Mouse (Mus musculus): ENCODE data around the gene Atp10a. TPM values are rescaled to one million over a fixed set of nuclear protein-coding genes. Genes with fewer than 3 reads are reported as not detected.

Atp10a gene
- total RNA-seq, 1 experiment from 2014 or later, result 67.1 TPM

DNA sequence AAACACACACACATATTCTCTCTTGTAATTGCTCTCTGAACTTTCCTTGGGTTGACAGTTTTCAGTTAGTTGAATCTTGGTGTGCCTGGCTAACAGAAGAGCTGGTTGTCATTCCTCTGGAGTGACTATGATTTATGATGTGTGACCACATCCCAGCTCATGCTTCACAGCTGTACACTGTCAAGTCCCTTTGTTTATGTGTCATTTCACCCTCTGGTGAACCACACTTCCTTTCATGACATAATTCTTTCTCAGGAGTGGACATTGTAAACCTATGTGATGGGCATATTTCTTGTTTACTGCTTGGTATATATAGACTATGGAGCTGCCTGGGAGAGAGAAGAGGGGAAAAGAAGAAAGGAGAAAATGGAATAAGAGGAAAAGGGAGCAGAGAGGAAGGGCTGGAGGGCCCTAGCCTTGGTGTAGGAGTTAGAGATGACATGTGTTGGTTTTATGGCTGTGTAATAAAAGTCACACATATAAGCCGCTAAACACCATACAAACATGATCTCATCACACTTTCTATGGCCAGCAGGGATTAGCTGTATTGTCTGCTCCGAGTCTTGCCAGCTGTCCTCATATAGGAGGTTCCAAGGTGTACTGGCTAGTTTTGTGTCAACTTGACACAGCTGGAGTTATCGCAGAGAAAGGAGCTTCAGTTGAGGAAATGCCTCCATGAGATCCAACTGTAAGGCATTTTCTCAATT is 81.0 kb downstream of the Atp10a start:
- DNase-seq, result no peak

DNA sequence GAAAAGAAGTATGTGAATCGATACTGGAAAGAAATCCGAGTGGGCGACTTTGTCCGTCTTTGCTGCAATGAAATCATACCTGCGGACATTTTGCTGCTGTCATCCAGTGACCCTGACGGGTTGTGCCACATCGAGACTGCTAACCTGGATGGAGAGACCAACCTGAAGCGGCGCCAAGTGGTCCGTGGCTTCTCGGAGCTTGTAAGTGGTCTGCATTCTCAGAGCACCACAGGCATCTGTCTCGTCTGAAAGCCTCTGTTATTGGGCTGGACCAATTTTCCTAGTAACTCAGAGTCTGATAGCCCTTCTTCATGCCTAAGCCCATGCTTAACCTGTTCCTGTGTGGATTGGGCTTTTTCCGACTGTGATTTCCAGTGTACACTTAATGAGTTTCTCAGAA is 84.2 kb downstream of the Atp10a start:
- no peak for DNase-seq

DNA sequence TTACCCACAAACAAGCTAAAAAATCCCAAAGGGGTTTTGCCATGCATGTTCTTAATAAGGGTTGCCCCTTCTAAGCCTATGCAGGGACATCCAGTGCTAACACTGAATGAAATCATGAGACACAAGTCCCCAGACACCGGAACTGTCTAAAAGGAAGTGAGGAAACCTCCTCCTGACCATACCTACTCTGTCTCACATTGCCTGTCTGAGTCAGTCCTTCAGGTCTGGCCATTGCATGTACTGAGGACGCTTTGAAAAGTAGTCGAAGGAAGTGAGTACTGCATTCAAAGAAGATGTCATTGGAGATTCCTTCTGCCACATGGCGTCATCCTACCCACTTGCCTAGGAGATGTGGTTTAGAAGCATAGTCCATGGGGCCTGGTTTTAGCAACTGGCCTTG is 84.9 kb downstream of the Atp10a start:
- DNase-seq, result no peak

DNA sequence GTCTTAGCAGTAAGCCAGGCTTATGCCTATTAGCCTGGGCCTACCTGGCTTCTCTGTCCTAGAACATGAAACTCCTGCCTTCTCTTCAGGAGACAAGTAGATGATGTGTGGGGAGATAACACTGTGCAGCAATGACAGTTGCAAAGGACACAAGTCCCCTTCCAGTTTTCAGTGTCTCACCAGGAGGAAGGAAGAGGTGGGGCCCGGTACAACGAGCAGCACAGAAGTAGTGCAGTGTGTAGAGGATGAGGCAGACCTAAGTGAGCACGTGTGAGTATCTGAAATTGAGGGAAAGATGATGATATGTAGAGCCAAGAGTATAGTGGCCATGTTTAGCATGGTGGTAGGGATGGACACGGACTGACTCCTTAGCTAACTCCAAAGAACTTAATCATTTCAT is 86.0 kb downstream of the Atp10a start:
- no peak for DNase-seq

- DNase-seq, result no peak
These were observed 86.7 kb downstream of the Atp10a start for GRCm38 (mm10) chr7:58742648-58743047.

DNA sequence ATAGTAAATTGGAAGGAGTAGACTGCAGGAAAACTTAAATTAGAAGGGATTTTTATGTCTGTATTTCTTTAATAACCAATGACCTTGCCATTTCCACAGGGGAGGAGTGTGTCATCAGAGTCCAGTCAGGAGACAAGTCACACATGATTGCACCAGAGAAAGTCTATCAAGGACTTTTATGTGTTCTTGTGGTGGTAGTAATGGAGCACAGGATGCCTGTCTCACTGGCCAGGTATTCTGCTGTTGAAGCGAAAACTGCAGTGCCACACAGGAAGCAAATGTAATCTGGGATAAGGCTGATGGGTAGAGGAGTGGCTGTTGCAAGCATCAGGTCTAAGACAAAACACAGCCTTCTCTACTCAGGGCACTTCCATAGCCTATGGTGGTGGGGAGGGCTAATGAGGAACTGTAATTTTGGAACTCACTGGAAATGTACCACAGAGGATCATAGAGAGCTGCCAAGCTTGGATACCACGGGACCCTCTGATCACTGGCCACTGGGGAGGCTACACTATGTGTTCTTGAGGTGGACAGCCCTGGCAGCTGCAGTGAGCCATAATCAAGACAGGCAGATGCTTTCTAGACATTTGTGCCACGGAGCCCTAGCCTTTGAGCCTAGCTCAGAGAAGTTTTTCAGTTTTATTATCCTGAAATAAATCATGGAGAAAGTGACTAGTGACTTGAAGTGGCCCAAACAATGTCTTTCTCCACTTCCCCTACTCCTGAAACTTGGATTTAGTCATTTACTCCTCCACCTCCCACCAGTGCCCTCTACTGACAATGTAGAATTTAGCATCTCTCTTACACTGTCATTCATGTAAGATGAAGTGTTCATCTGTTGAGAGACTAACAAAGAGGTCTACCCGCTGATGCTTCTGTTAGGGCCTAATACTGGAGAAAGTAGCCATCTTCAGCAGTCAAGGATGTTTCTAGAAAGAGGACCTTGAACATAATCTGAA is 87.7 kb downstream of the Atp10a start:
- no peak for DNase-seq

GRCm38 (mm10) chr7:58746817-58747216 is 90.9 kb downstream of the Atp10a start:
- no peak for DNase-seq

DNA sequence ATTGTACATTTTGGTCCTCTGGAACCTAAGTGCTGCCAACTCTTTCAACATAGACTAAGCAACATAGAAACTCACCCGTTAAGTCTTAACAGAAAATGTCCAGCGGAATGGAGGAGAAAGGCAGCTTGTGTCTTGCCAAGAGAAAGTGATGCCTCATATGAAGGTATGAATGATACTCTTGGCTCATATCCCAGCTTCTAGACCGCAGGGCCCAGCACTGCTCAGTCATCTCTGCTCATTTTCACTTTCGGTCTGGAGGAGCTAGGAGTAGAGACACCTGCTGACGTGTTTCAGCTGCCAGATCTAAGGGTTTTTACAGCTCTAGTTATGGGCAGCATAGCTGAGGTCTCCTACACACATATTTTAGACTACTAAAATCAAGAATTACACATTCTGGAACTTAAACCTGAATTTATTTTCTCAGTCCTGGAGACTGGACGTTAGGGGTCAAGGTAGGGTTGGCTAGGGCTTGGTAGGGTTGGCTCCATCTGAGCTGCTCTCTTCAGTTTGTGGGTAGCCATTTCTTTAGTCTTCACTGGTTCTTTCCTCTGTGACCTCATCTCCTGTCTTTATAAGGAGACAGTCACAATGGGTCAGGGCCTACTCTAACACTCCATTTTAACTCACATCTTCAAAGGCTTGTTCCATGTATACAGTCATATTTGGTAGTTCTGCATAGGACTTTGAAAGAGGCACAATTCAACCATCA is 94.1 kb downstream of the Atp10a start:
- no peak for DNase-seq

GRCm38 (mm10) chr7:58752041-58752440 is 96.1 kb downstream of the Atp10a start:
- no peak for DNase-seq

DNA sequence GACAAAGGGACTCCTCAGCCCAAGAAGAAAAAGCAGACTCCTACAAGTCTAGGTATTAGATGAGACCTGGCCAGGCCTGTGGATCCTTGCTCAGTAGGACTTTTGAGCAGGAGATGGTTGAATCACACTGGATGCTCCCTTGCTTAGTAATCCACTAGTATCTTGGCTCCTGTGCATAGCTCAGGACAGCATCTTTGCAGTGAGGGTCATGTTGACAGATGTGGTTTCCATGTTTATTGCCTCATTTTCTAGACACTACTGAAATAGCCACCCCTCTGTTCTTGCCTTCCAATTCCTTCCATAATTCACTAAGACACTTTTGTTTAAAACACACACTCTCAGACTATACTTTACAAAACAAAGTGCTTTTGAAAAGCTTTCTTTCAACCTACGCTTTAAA is 98.1 kb downstream of the Atp10a start:
- no peak for DNase-seq

DNA sequence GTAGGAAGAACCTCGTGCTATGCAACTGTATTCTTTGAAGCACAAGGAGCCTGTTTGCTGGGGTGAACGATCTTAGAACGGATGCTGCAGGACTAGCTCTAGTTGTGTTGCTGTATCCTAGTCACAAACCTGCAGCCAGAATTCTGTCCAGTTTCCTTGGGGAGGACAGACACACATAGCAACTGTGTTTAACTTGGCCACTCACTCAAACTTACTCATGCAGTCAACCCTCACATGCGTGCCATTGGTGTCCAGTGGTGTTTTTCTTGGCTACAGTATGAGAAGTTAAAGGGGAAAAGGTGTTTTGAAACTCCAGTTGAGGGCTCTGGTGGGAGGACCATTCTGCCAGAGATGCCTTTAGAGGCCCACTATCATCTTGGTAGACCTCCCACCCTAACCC is 98.6 kb downstream of the Atp10a start:
- DNase-seq, result no peak

DNA sequence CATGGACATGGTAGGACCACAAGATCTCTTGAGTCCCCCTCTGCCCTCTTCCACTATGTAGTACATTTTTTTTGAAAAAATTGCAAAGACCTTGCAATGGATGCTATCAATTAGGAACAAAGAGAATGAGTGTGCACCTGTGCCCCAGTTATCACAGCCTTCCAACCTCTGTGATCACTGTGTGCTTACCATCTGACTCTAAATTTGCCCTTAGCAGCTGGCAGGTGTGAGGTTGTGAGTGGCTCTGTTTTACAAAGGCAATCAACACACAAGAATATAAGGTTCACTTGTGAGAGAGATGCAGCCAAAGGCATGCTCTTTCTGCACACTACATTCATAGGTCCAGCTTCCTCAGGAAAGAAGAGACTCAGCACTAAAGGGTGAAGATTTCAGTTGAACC is 99.1 kb downstream of the Atp10a start:
- no peak for DNase-seq

GRCm38 (mm10) chr7:58755846-58756245 is 99.9 kb downstream of the Atp10a start:
- DNase-seq, result no peak

DNA sequence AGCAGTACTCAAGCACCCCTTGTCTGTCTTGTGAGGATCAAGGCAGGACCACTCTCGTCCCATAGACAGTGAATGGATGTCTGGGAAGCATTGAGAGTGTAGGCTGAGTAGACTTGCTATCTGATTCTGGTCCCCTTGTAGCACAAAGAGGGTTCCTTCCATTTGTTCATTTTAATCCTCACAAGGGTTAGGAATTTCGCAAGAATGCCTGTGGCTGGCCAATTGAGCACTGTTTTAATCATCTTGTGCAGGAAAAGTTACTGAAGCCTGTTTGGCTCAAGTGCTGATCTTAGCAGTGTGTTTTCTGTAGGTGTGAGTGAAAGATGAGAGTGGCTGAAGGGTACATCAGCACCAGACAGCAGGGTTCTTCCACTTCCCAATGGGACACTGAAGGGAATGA is 101.4 kb downstream of the Atp10a start:
- DNase-seq, result no peak

DNA sequence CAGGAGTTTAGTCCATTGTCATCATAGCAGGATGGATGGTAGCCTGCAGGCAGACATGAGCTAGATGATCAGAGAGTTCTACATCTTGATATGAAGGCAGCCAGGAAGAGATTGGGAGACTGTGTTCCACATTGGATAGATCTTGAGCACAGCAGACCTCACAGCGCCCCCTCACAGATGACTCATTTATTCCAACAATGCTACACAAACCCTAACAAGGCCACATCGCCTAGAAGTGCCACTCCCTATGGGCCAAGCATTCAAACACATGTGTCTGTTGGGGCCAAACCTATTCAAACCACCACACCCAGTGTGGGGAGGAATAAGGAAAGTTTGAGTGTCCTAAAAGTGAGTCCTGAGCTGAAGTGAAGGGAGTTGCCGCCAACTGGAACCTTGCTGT is 102.4 kb downstream of the Atp10a start:
- DNase-seq, result no peak

GRCm38 (mm10) chr7:58759265-58759664 is 103.3 kb downstream of the Atp10a start:
- no peak for DNase-seq

GRCm38 (mm10) chr7:58767257-58767656 is 111.3 kb downstream of the Atp10a start:
- peak; percentile 58 for DNase-seq

- no peak for DNase-seq
These were observed 112.3 kb downstream of the Atp10a start for GRCm38 (mm10) chr7:58768253-58768652.

GRCm38 (mm10) chr7:58770254-58770653 is 114.3 kb downstream of the Atp10a start:
- peak; percentile 21 for DNase-seq

DNA sequence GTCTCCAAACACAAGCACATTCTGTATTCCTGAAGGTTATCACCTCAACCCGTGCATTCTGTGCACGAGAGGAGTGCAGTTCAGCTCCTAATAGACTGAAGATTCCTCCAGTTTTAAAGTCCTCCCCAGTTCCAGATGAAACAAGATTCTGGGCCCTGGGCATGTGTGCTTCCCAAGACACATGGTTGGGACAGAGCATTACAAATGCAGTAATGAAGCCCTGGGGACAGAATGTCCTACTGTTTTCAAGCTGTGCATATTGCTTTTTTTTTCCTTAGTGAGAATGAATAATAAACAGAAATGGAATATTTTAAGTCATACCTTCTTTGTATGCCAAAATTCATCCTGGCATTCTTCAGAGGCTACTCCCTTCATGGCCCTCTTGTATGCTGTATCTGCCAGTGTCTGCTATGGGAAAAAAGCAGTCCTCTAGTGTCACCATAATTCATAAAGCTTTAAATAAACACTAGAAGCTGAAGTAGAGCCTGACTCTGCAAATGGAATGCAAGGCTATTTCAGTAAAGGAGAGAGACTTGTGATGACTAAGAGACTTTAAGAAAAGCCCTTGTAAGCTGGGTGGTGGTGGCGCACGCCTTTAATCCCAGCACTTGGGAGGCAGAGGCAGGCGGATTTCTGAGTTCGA is 116.2 kb downstream of the Atp10a start:
- DNase-seq, result no peak

DNA sequence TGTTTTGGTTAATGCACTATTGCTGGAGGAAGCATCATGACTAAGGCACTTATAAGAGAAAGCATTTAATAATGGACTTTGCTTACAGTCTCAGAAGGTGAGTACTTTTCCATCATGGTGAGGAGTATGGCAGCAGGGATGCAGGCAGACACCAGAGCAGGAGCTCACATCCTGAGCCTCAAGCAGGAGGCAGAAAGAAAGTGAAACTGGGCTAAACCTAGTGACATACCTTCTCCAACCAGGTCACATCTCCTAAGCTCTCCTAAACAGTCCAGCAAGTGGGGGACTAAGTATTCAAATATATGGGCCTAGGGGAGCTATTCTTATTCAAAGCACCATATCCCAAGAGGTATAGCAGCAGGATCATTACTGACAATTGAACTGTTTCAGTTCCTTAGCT is 123.2 kb downstream of the Atp10a start:
- no peak for DNase-seq

GRCm38 (mm10) chr7:58786986-58787385 is 131.0 kb downstream of the Atp10a start:
- DNase-seq, result no peak
